Mouse (Mus musculus): ENCODE results near the gene Dcaf12.

The Dcaf12 gene

DNA sequence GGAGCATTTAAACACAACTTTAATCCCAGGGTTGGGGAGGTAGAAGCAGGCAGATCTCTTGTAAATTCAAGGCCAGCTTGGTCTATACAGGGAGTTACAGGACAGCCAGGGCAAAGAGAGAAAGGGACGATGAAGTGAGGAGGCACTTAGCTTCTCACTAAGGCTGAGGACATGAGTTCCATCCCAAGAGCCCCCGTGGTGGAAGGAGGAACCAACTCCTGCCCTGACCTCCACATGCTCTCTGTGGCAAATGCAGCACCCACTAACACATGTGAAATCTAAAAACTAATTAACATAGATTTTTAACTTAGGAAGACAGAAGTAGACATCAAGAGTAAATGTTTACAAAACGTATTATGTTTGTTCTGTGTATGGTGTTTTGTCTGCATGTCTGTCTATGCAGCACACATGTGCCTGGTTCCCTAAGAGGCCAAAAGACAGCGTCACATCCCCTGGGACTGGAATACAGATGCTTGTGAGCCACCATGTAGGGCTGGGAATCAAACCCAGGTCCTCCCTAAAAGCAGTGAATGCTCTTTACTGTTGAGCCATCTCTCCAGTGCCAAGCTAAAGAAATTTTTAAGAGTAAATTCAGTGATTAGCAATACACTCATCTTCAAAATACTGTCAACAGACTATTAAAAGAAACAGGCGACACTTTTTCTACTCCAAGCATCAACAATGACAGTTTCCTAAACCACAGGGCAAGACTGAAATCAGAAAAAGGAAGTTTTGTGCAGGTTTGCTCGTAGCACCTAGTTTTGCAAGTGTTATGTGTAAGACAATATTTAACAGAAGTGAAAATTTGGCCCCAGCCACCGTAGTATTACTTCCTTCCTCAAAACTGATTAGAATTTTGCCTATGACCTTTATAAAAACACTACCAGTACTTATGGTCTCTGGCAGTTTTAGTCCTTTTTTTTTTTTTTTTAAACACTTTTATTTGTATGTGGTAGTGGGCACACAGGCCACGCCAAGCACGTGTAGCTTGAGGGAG, 3.8 kb downstream of the Dcaf12 start:
- DNase-seq (ENCODE audit: low spot score in 2 of 2): peak in 1 of 2 experiments; percentile 65

DNA sequence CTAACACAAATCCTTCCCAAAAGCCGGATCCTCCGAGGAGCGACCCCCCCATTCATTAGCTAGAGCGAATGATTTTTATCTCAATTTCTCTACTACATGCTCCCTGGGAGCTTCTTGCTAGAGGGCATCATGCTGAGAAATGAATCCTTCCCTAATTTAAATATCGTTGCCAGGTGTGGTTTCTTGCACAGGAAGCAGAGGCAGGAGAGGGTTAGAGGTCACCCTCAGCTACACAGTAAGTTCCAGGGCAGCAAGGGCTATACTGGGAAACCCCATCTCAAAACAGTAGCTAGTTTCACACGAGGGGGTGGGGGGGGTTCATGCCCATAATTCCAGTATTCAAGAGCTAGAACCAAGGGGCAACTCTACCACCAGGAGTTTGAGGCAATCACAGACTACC, 7.3 kb downstream of the Dcaf12 start:
- DNase-seq (ENCODE audit: low spot score in 2 of 2): peak in 1 of 2 experiments; percentile 7

DNA sequence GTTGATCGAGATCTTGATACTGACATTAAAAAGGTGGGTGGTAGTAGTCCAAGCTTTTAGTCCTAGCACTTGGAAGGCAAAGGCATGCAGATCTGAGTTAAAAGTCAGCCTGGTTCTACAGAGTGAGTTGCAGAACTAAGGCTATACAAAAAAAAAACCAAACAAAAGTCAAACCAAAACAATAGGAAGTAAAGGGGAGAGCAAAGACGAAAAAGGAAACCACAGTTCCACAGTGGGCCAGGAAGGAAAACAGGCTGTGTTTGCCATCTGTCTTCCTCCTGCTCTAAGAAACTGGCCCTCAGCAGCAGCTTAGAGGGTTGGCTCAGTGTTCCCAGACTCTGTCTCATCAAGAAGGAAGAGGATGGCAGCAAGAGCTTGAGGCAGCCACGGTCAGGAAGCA, 10.4 kb downstream of the Dcaf12 start:
- peak in 1 of 2 experiments; percentile 5 for DNase-seq (ENCODE audit: low spot score in 2 of 2)

DNA sequence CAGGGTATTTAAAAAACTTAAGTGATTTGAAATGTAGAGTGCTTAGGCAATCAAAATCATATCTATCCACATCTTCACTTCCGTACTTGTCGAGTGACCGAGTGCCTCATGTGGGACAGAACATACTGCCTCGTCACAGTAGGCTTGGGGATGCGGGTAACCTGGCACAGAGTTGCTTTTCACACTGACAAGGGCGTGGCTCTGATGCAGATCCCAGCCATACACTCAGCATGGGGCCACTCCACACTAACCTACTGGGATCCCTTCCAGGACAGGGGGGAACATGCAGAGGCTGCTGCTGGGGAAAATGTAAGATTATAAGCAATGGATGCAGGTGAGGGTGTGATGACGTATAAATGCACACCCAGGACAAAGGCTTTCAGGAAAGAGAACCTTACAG, 11.0 kb downstream of the Dcaf12 start:
- DNase-seq (ENCODE audit: low spot score in 2 of 2): no peak

DNA sequence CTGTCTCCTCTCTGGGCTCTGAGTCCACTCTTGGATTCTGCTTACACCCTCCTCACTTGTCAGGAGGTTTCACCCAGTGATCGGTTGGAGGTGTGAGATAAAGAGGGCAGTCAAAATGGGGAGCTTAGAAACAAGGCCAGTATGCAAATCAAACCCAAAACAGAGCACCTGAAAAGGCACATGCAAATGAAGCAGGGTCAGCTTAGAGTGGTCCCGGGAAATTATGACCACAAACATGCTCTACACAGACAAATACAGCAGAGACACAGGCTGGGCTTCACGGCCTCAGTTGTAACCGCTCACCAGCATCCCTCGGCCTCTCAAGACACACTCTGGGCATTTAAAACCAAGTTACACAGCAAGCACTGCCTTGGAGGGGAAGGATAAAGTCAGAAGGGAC, 15.7 kb downstream of the Dcaf12 start:
- no peak for DNase-seq (ENCODE audit: low spot score in 2 of 2)

DNA sequence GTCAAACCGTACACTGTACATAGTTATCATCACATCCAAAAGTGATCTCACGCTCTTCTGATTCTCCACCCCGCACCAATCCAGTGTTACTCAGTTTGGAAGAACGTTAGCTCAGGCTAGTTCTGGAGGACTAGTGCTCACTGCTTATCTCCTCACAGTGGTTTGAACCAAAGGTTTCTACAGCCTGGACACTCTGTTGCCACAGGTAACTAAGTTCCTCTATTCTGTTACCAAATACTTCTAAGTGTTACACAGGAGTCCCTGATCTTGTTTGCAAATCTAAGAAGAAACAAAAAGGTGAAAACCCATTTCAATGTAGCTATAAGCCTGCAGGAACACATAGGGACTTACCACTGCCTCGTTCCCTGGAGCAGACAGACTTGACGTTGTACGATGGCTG, 18.7 kb downstream of the Dcaf12 start:
- no peak for DNase-seq (ENCODE audit: low spot score in 2 of 2)

DNA sequence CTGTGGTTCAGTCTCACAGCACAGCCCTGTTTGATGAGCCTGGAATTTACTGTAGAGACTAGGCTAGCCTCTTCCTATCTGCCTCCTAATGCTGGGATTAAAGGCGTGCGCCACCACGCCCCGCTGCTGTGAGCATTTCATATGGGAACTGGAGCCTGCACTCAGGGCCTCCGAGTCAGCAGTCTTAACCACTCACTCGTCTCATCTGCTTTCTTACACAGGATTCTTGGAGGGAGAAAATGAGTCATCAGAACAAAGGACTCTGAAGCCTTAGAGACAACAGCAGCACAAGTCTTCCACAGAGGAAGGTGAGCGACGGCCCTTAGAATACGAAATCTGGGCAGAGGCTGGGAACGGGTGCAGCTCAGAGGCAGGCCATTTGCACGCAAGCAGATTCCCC, 19.2 kb downstream of the Dcaf12 start:
- DNase-seq (ENCODE audit: low spot score in 2 of 2): no peak

DNA sequence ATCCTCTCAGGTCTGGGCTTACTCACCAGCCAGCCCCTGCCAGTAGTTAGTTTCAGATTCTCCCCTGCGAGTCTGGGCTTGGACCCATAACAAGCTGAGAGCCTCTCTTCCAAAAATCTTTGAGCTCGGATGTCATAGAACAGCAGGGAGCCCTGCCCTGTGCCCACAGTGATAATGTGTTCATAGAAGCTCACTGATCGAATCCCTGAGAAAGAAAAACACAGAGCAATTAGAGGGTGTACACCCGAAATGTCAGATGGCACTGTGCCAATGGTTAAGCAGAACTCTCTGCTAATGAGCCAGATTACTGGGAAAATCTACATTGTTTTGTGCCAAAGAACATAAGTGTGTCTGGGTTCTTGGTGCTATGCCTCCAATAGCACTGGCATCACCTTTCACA, 20.8 kb downstream of the Dcaf12 start:
- no peak for DNase-seq (ENCODE audit: low spot score in 2 of 2)

DNA sequence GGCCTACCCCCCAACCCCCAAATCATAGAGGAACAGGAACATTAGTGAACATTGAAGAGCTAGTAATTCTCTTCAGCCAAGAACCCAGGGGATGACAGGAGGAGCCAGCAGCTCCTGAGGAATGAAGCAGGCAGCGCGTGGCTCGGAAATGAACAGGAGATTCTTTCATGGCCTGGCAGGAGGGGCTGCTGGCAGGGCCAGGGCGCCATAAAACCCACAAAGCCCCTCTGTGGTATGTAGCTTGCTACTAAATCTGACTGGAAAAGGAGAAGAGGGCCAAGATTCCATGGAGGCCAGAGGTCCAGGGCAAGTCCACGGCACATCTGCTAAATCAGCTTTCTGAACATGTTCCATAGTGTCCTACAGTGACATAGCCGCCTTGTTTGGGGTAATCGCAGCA, 24.9 kb downstream of the Dcaf12 start:
- DNase-seq (ENCODE audit: low spot score in 2 of 2): no peak

DNA sequence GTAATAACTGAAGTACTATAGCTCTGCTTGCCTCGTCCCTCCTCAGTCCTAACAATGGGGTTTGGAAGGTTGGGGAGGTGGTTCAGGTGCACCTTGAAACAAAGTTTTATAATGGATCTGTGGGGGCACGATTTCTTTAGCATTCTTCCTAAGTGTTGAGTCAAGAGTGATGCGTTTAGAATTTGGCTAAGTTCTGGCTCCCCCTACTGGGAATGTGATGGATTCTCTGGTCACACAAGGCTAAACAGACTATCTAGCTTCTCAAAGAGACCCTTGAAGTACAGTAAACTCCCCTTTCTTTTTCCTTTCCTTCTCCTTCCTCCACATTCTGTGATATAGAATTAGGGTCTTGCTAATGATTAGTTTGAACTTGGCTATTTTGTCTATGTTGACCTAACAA, 28.3 kb downstream of the Dcaf12 start:
- peak in 1 of 2 experiments; percentile 29 for DNase-seq (ENCODE audit: low spot score in 2 of 2)

DNA sequence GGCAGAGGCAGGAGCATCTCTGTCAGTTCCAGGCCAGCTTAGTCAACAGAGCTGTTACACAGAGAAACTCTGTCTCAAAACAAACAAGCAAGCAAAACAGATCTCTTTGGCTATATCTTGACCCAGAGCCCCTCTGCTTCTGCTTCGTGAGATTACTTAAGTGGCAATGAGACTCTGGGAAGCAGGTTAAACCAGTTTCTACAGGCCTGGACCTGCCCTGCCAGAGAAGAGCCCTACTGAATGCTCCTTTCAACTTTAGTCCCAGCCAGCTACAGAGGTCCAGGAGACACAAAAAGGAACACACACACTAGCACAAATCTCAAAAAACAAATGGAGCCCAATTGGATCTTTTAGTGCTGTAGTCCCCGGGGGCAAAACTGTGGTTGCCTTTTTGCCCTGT, 30.6 kb downstream of the Dcaf12 start:
- DNase-seq (ENCODE audit: low spot score in 2 of 2): no peak

DNA sequence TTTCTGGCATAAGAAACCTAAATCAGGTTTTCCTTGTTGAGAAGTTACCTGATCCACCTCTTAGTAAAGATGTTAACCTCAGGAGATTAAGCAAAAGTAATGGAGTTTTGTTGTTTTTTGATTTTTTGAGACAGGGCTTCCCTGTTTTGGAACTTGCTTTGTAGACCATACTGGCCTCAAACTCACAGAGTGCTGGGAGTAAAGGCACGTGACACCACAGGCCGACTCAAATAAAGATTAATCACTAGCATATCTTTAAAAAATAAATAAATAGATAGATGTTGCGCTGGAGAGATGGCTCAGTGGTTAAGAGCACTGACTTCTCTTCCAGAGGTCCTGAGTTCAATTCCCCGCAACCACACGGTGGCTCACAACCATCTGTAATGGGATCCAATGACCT, 38.8 kb downstream of the Dcaf12 start:
- no peak for DNase-seq (ENCODE audit: low spot score in 2 of 2)

DNA sequence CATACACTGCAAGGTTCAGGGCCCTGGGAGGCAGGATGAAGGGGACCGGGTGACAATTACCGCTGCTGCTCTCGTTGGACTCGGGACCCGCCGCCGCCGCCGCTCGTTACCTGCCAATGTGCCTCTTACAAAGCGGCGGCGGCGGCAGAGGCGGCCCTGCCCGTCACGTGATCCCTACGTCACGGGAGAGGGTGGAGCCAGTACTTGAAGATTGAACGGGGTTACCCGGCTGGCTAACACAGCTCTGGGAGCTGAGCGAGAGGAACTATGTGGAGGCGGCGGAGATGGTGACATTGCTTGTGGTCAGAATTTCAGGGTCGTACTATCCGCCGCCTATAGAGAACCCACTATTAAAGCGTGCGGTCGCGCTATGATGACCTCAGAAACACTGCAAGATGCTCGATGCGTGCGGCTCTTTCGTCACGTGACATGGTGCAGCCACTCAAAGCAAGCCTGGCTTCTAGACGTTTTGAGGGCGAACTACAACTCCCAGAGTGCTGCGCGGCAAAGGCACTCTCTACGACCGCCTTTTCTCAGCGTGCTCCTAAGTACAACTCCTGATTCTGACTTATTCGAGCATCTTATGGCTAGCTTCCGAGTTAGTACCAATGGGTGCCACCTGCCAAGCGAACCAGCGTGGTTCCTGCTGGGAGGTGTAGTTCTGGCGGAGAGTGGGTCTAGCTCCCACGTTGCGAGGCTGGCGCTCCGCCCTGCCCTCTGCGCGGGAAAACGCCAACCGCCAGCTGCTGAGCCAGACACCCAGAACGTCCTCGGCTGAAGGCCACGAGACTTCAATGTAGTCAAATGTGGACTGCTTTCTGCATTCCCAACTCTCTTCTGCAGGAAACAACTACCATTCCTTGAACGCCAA, 39.5 kb downstream of the Dcaf12 start, which contains the start of gene Ubap2:
TSS of gene Ubap2 (minus strand) at position 165 of the 871 bp plus-strand sequence.
- DNase-seq (ENCODE audit: low spot score in 2 of 2): peak; percentile 97

DNA sequence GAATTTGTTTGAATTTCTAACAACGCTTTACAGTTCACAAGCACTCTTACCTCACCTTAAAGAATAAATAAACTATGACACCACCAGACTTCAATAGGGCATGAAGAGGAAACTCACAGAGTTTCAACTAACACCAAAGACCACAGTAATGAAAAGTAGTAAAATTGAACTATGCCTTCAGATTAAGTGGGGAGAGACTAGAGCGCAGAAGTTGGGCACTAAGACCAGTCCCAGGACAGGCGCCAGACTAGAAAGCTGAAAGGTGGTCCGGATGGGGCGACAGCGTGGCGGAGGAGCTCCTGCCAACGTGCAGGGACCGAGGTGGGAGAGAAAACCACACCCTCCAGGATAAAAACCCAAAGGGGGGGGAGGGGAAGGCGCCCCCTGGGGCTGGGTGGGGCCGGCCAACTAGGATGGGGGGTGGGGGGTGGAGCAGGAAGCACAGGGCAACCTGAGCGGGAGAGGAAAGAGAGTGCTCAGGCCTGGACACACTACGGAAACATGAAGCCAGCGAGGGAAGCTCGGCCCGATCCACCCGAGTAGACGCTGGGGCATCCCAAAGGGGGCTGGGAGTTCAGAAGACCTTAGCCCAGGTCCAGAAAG, 40.2 kb downstream of the Dcaf12 start:
- peak in 1 of 2 experiments; percentile 1 for DNase-seq (ENCODE audit: low spot score in 2 of 2)

DNA sequence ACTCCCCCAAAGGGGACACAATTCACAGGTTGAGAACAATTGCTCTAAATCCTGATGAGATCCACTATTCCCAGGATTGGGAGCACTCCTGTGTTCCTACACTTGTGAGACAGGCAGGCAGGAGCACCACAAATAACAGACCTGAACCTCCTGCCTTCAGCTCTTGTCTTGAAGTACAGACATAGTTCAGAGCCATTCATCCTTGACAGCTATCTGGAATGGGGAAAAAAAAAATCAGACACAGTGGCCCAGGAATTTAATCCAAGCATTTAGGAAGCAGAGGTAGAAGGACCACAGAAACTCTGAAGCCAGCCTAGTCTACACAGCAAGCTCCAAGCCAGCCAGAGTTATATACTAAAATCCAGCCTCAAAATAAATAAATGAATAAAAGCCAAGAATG, 46.6 kb downstream of the Dcaf12 start:
- DNase-seq (ENCODE audit: low spot score in 2 of 2): no peak

DNA sequence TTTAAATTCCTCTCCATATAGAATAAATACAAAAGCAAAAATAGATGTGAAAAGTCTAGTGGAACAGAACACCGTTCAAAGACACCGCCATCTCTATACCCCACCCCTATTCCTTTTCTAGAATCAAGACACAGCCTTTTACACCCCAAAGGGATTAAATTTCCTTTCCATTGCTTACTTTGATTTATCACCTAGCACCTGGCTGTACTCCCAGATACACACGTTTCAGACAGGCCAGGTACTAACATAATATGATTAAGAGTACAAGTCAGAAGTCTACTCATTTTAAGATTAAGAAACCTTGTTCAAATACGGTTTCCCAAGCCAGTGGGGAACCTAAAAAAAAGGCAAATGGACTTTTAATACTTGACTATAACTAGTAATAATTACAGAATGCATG, 48.3 kb downstream of the Dcaf12 start:
- DNase-seq (ENCODE audit: low spot score in 2 of 2): no peak

DNA sequence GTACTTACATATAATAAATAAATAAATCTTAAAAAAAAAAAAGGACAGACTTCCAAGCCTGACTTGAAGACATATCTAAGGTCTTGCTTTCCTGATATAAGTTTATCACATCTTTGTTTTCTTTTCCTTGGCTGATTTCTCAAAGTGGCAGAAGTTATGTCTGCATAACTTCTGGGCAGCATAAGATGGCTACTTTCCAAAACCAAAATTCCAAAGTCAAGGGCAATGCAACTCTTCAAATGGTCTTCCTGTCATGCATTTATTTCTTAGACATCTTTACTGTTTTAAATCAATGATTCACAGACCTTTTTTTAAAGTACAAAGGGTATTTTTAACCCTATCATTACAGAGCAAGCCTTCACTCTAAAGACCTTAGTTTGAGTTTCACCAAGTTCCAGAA, 54.0 kb downstream of the Dcaf12 start:
- no peak for DNase-seq (ENCODE audit: low spot score in 2 of 2)

DNA sequence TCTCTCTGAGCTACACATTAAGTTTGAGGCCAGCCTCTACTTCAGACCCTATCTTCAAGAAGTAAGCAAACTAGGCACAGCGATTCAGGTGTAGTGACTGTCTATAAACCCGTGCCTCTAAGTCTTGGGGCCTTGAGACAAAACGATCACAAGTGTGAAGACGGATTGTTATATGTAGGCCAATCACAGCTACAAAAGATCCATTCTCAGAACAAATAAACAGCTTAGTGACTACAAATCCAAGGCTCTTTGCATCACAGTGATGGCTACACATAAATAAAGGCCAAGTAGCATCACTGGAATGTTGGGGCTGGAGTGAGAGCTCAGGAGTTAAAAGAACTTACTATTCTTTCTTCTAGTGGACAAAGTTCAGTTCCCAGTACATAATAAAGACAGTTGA, 55.7 kb downstream of the Dcaf12 start:
- DNase-seq (ENCODE audit: low spot score in 2 of 2): no peak

DNA sequence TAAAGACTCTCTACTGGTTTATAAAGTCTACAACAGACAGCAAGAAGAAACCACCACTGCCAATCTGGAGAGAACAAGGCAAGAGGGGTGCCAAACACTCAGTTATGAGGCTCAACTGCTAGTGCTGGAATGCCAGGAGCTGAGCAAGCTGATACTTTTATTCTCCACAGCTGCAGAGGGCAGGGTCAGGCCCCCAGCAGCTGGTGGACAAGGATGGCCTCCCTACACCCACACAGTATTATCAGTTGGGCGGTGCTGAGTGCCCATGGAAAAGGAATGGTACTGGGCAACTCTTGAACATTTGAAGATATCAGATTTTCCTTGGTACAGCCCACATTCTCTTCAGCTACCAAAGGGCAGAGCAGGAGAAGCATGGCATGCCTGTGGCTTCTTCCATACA, 56.9 kb downstream of the Dcaf12 start:
- DNase-seq (ENCODE audit: low spot score in 2 of 2): no peak

DNA sequence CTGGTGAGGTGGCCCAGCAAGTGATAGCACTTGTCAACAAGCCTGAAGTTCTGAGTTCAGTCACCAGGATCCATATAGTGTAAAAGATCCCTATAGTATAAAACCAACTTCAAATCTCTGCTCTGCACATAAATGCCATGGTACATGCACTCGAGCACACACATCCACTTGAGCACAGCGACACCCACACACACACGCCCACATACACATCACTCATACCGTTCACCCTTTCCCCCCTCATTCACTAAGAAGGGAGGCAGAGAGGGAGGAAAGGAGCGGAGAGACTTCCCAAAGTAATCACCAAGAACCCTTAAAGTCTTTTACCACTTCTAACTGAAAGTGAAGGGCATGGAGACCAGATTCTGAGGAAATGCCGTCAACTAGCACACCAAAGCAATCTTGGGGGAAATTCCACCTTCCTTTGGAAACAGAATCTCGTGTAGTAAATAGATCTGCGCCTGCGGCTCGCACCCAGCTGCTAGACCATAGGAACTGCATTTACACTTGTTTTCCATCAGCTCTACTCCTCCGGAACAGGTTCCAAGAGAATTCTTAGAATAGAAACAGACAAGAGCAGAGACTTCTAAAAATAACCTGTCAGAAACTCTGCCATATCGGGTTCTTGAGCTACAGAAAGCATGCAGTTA, 59.0 kb downstream of the Dcaf12 start:
- DNase-seq (ENCODE audit: low spot score in 2 of 2): no peak

DNA sequence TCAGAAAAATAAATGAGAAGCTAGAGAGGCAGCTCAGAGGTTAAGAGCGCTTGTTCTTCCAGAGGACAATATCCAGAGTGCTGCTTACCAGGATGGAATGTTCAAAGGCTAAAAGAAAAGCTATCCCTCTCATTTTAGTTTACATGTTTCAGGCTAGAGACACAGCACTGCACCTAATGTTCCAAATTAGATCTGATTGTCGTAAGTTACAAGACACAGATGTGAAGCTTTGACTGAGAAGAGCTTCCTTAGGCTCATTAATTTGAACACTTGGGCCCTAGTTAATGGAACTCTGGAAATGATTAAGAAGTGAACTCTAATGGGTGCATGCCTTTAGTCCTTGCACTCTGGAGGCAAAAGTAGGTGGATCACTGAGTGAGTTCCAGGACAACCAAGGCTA, 60.9 kb downstream of the Dcaf12 start:
- DNase-seq (ENCODE audit: low spot score in 2 of 2): no peak

DNA sequence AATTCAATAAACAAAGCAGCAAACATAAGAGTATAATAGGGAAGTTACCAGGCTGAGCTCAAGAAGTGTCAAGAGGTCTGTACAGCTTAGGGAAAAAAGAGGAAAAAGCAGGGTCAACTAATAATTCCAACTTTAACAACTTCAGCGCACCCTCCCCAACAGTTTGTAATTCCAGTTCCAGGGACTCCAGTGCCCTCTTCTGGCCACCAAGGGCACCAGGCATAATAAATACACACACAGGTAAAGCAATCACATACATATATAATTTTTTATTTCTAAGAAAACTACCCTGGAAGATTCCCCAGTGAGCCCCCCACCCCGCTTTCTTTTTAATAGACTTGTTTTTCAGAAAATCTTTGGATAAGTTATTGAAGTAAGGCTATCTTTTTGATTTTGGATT, 69.3 kb downstream of the Dcaf12 start:
- DNase-seq (ENCODE audit: low spot score in 2 of 2): no peak
